Mouse (Mus musculus) midbrain, embryonic 11.5 days (tissue): ENCODE results near the gene Hist1h2bq. TPM values are rescaled to one million over a fixed set of nuclear protein-coding genes. Genes with fewer than 3 reads are reported as not detected.
"Not testable (repeated sequence)": the region's sequence is repeated elsewhere in the genome, so short reads cannot be mapped to it uniquely, and the experiment has no call there.

Experiments used
- ATAC-seq: fragments of 200-750 bp; cut with Nextera tagmentation; 2 replicates; pipeline ENCODE4 v1.8.0; 2017; ENCODE audit warnings: moderate TSS enrichment, moderate library complexity; ENCODE audit not compliant: low FRiP score
- DNase-seq: peaks from one replicate; pipeline ENCODE4 v3.0.0; 2015; ENCODE audit warnings: low spot score; ENCODE audit errors: missing footprints
- H3K27ac ChIP-seq: fragments of 300-500 bp; sonication (generic); 2 replicates; pipeline ENCODE4 v1.5.1; 2014; ENCODE audit warnings: low read depth, low read length
- H3K27me3 ChIP-seq: fragments of 300-500 bp; sonication (generic); 2 replicates; pipeline ENCODE4 v1.6.1; 2014; ENCODE audit warnings: mild to moderate bottlenecking, low read length, moderate library complexity, mixed read lengths; ENCODE audit not compliant: control insufficient read depth, insufficient read depth
- H3K36me3 ChIP-seq: fragments of 300-500 bp; sonication (generic); 2 replicates; pipeline ENCODE4 v1.6.1; 2014; ENCODE audit warnings: mild to moderate bottlenecking, low read length, moderate library complexity, mixed read lengths; ENCODE audit not compliant: control insufficient read depth, insufficient read depth
- H3K4me1 ChIP-seq: fragments of 300-500 bp; sonication (generic); 2 replicates; pipeline ENCODE4 v1.6.1; 2014; ENCODE audit warnings: low read length; ENCODE audit not compliant: control insufficient read depth, insufficient read depth
- H3K4me2 ChIP-seq: fragments of 300-500 bp; sonication (generic); 2 replicates; pipeline ENCODE4 v1.6.1; 2014; ENCODE audit warnings: mild to moderate bottlenecking, moderate library complexity
- H3K4me3 ChIP-seq: fragments of 300-500 bp; sonication (generic); 2 replicates; pipeline ENCODE4 v1.5.1; 2014; ENCODE audit warnings: low read depth, low read length
- H3K9ac ChIP-seq: fragments of 300-500 bp; sonication (generic); 2 replicates; pipeline ENCODE4 v1.6.1; 2014; ENCODE audit warnings: low read length
- H3K9me3 ChIP-seq: fragments of 300-500 bp; sonication (generic); 2 replicates; pipeline ENCODE4 v1.6.1; 2016; ENCODE audit warnings: low read length; ENCODE audit not compliant: control insufficient read depth
- WGBS: fragments of 180-500 bp; shearing (Covaris S2); extraction: QIAGEN DNeasy Blood & Tissue Kit; methylation state at CpG from one replicate; pipeline ENCODE4 v1.1.7; 2014; 5-methylcytosine and 5-hydroxymethylcytosine counted together
- polyA plus RNA-seq: library from polyadenylated mRNA; unstranded; fragments of >200 nt; fragmentation: Nextera tagmentation; extraction: Ambion mirVana; gene quantifications from 2 replicates; pipeline ENCODE4 v1.2.1, GENCODE M21; 2014

Hist1h2bq gene
- polyA plus RNA-seq, 1 experiment from 2014 or later = 23.3 TPM

GRCm38 (mm10) chr13:21831418-21832394 lies 21.7 kb upstream of the Hist1h2bq start, which contains the start of gene Hist1h4n:
Gene Hist1h4n, minus strand, starts transcription at chr13:21832196.
- H3K4me1 ChIP-seq, H3K27me3 ChIP-seq, DNase-seq, H3K4me3 ChIP-seq, H3K36me3 ChIP-seq, H3K9ac ChIP-seq, H3K9me3 ChIP-seq, H3K27ac ChIP-seq: not testable (repeated sequence)
- peak; percentile 80 for ATAC-seq
- H3K4me2 ChIP-seq = 0 out of 2 replicates have a peak within 1 kb of the TSS, but pooled peaks have one; percentile 24
- 0% methylated on average over 17 of the region's 58 CpGs for WGBS

- no peak for DNase-seq
- H3K27ac ChIP-seq = no peak overlapping the region
- H3K27me3 ChIP-seq = no peaks in the 10 kb centered on the region
- H3K9me3 ChIP-seq = no peaks in the 10 kb centered on the region
- H3K36me3 ChIP-seq = no peaks in the 10 kb centered on the region
- WGBS = 87% methylated on average over 10 of the region's 10 CpGs
- H3K4me3 ChIP-seq = no peak overlapping the region
- no peaks in the 10 kb centered on the region for H3K4me1 ChIP-seq
- ATAC-seq = no peak
- H3K9ac ChIP-seq = no peak overlapping the region
- H3K4me2 ChIP-seq = no peak overlapping the region
These were observed 20.3 kb upstream of the Hist1h2bq start for GRCm38 (mm10) chr13:21830344-21830743.

GRCm38 (mm10) chr13:21828511-21828910 lies 18.5 kb upstream of the Hist1h2bq start:
- ATAC-seq (no peak), DNase-seq (no peak)
- 84% methylated on average over 3 of the region's 3 CpGs for WGBS
- no peaks in the 10 kb centered on the region for H3K4me1 ChIP-seq
- H3K4me3 ChIP-seq = no peak overlapping the region
- no peaks in the 10 kb centered on the region for H3K27me3 ChIP-seq
- H3K9me3 ChIP-seq = no peaks in the 10 kb centered on the region
- H3K9ac ChIP-seq = no peak overlapping the region
- H3K27ac ChIP-seq = no peak overlapping the region
- H3K36me3 ChIP-seq = no peaks in the 10 kb centered on the region
- H3K4me2 ChIP-seq = no peak overlapping the region

DNA sequence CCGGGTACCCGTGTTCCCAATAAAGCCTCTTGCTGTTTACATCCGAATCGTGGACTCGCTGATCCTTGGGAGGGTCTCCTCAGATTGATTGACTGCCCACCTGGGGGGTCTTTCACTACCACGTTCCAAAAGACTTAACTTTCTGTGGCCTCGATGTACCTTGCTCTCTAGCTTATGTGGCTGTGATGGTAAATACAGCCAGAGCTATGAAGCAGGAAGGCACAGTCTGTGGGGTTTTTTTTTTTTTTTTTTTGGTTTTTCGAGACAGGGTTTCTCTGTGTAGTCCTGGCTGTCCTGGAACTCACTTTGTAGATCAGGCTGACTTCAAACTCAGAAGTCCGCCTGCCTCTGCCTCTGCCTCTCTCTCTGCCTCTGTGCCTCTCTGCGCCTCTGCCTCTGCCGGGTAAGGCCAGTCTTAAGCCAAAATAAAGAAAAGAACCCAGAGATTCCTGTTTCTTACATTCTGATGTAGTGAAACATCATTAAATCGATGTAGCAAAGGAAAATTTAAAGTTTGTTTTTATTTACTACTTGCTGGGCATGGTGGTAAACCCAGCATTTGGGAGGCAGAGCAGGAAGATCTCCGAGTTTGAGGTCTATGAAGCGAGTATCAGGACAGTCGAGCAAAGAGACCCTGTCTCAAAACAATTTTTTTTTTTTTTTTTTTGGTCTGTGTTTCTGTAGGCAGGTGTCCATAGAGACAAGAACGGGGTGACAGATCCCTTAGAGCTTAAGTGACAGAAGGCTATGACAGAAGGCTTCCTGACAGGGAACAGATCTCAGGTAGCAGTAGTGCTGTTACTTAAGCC lies 10.3 kb upstream of the Hist1h2bq start:
- 76% methylated on average over 6 of the region's 16 CpGs for WGBS
- not testable (repeated sequence) for H3K27me3 ChIP-seq, ATAC-seq, H3K4me1 ChIP-seq, H3K36me3 ChIP-seq, H3K27ac ChIP-seq, H3K4me2 ChIP-seq, DNase-seq, H3K9me3 ChIP-seq, H3K9ac ChIP-seq, H3K4me3 ChIP-seq

DNA sequence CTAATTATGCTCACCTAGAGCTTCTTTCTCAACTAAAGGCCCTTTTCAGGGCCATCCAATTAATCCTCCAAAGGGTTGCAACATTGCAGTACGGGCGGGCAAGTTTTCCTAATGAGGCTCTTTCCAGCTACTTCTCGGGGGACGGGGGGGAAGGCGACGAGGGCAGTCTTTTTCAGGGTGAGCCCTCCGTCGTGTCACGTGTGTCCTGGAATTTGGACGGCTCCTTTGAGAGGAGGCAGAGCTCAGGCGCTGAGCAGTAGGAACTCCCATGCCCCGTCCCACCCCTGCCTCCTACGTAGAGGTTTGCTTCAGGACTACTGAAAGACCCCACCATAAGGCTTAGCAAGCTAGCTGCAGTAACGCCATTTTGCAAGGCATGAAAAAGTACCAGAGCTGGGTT lies 2.1 kb upstream of the Hist1h2bq start:
- H3K4me2 ChIP-seq, H3K27me3 ChIP-seq, H3K9ac ChIP-seq, DNase-seq, H3K27ac ChIP-seq, H3K9me3 ChIP-seq, H3K4me3 ChIP-seq, H3K36me3 ChIP-seq, H3K4me1 ChIP-seq: not testable (repeated sequence)
- 0% methylated on average over 10 of the region's 14 CpGs for WGBS
- ATAC-seq = peak; percentile 68

DNA sequence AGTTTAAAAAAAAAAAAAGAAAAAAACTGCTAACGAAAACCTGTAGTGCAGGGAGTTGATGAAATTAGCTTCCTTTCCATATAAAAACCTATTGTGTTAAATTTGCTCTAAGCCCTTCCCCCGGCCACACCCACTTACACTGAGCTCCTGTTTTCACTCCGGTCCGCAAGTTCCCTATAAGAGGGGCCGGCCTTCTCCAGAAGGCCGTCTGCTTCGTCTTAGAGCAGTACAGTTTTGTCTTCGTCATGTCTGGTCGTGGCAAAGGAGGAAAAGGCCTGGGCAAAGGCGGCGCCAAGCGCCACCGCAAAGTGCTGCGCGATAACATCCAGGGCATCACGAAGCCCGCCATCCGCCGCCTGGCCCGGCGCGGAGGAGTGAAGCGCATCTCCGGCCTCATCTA lies 1.5 kb upstream of the Hist1h2bq start, which contains the start of gene Hist1h4m:
Gene Hist1h4m (plus strand): TSS at position 208 of the 400 bp plus-strand sequence.
- not testable (repeated sequence) for H3K9ac ChIP-seq, DNase-seq, H3K4me3 ChIP-seq, H3K4me2 ChIP-seq, H3K27ac ChIP-seq, H3K36me3 ChIP-seq, H3K4me1 ChIP-seq, H3K27me3 ChIP-seq, H3K9me3 ChIP-seq
- WGBS = no CpG with 5 or more reads among the region's 24 CpGs
- peak; percentile 60 for ATAC-seq

GRCm38 (mm10) chr13:21811074-21811473 lies 1.1 kb upstream of the Hist1h2bq start:
- ATAC-seq = peak; percentile 55
- no CpG with 5 or more reads among the region's 8 CpGs for WGBS

DNA sequence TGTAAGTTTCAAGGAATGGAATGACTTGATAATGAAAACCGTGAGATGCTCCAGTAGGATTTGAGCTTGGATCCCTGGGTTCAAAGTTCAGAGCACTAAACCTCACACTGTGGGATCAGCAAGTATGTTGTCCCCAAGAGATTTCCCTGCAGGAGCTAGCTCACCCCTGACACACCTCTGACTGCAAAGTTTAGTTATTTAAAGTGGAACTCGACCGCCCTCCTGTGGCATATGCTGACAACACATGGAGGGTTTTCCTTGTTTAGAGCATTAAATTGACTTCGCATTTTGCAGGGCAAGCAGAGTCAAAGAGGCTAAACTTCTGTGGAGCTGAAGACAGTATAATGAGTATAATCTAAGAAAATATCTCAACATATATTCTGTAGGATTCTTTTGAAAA lies 6.9 kb downstream of the Hist1h2bq start:
- DNase-seq, H3K36me3 ChIP-seq, H3K27me3 ChIP-seq, H3K9ac ChIP-seq, H3K4me3 ChIP-seq, H3K4me1 ChIP-seq, H3K9me3 ChIP-seq, H3K27ac ChIP-seq, H3K4me2 ChIP-seq: not testable (repeated sequence)
- WGBS = no CpG with 5 or more reads among the region's 4 CpGs
- peak; percentile 75; the same call in 1 of the 2 replicates for ATAC-seq

More at GRCm38 (mm10) chr13:21811074-21811473, 1.1 kb upstream of the Hist1h2bq start:
- H3K9ac ChIP-seq, DNase-seq, H3K27ac ChIP-seq, H3K4me3 ChIP-seq, H3K4me2 ChIP-seq, H3K27me3 ChIP-seq, H3K4me1 ChIP-seq, H3K36me3 ChIP-seq, H3K9me3 ChIP-seq: not testable (repeated sequence)

DNA sequence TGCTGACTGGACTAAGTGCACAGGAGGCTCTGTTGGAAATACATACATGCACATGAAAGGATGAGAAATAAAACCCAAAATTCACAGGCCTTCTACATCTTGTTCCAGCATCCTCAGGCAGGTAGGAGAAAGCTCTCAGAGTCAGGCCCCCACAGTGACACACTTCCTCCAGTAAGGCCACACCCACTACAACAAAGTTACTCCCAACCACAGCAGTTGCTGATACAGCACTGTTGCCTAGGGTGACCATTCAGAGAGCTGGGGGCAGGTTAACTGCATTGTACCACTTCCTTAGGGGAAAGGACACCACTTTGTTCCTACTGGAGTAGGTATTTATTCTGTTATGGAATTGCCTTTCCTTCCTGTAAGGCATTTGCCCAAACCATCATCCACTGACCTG lies 12.8 kb downstream of the Hist1h2bq start:
- not testable (repeated sequence) for ATAC-seq, H3K9ac ChIP-seq, H3K4me3 ChIP-seq, H3K9me3 ChIP-seq, DNase-seq, H3K27me3 ChIP-seq, H3K4me2 ChIP-seq, H3K4me1 ChIP-seq, H3K36me3 ChIP-seq, H3K27ac ChIP-seq
